In genomic region chr11:46217686-46218085, GRCm38 (mm10) we compare ENCODE assay signal across 25 mouse cellular contexts. TPM values are rescaled to one million over a fixed set of nuclear protein-coding genes. Genes with fewer than 3 reads are reported as not detected.
DNase-seq lines count a peak whose midpoint lies in the region; ATAC-seq and TF ChIP-seq lines count a peak whose summit lies in the region.
"Had no signal": no experiment of that assay in that cellular context is flagged by ENCODE, and none has a peak within 500 bp of the region (broad histone marks: within the 10 kb centered on the region; RNA-seq: fewer than 3 reads in every experiment).

No protein-coding gene starts in this region.

- no peak overlapping the region for H3K4me2 ChIP-seq in midbrain, embryonic 13.5 days (replicated peaks)
- H3K4me2 ChIP-seq in forebrain, postnatal 0 days (ENCODE audit: low read depth), result no peak overlapping the region
- H3K4me2 ChIP-seq in midbrain, embryonic 14.5 days (ENCODE audit: low read length), result no peak overlapping the region
- H3K4me2 ChIP-seq: heart, embryonic 15.5 days had no signal

- H3K27me3 ChIP-seq in midbrain, embryonic 13.5 days, result no peaks in the 10 kb centered on the region
- no peaks in the 10 kb centered on the region for H3K27me3 ChIP-seq in midbrain, embryonic 10.5 days (ENCODE audit: low read depth, poor library complexity, severe bottlenecking)
- H3K27me3 ChIP-seq in forebrain, postnatal 0 days (ENCODE audit: insufficient read depth, low read length), result no peaks in the 10 kb centered on the region
- H3K27me3 ChIP-seq in midbrain, embryonic 14.5 days (ENCODE audit: control insufficient read depth, insufficient read depth, low read length), result no peaks in the 10 kb centered on the region
- H3K27me3 ChIP-seq: heart, embryonic 15.5 days had no signal

- no peaks in the 10 kb centered on the region for H3K9me3 ChIP-seq in midbrain, embryonic 13.5 days
- no peaks in the 10 kb centered on the region for H3K9me3 ChIP-seq in midbrain, embryonic 10.5 days (replicated peaks)
- no peaks in the 10 kb centered on the region for H3K9me3 ChIP-seq in forebrain, postnatal 0 days (ENCODE audit: low read length)
- H3K9me3 ChIP-seq in midbrain, embryonic 14.5 days (ENCODE audit: control insufficient read depth, low read length), result no peaks in the 10 kb centered on the region
- H3K9me3 ChIP-seq: heart, embryonic 15.5 days had no signal

- ATAC-seq in midbrain, embryonic 13.5 days, result no peak
- ATAC-seq in forebrain, postnatal 0 days, result no peak
- no peak for ATAC-seq in midbrain, embryonic 14.5 days (ENCODE audit: low FRiP score, low TSS enrichment)

- H3K9ac ChIP-seq in midbrain, embryonic 13.5 days (replicated peaks), result no peak overlapping the region
- H3K9ac ChIP-seq in forebrain, postnatal 0 days, result no peak overlapping the region
- H3K9ac ChIP-seq in midbrain, embryonic 14.5 days (replicated peaks; ENCODE audit: low read length), result 0 out of 2 replicates have a peak overlapping the region, but pooled peaks have one; percentile 27
- H3K9ac ChIP-seq: heart, embryonic 15.5 days had no signal

- H3K27ac ChIP-seq in midbrain, embryonic 13.5 days, result peak overlapping the region; percentile 94
- no peak overlapping the region for H3K27ac ChIP-seq in midbrain, embryonic 10.5 days (replicated peaks)
- H3K27ac ChIP-seq in forebrain, postnatal 0 days (ENCODE audit: low read depth, low read length), result peak overlapping the region; percentile 30; the same call in 1 of the 2 replicates
- peak overlapping the region; percentile 92 for H3K27ac ChIP-seq in midbrain, embryonic 14.5 days (replicated peaks; ENCODE audit: low read depth, low read length)
- H3K27ac ChIP-seq: heart, embryonic 15.5 days had no signal

- no peak overlapping the region for H3K4me3 ChIP-seq in midbrain, embryonic 13.5 days (replicated peaks)
- H3K4me3 ChIP-seq in midbrain, embryonic 10.5 days, result no peak overlapping the region
- no peak overlapping the region for H3K4me3 ChIP-seq in forebrain, postnatal 0 days (ENCODE audit: low read depth, low read length)
- no peak overlapping the region for H3K4me3 ChIP-seq in midbrain, embryonic 14.5 days (replicated peaks; ENCODE audit: low read depth, low read length)
- H3K4me3 ChIP-seq: heart, embryonic 15.5 days; left cerebral cortex, adult 2 months had no signal

- H3K4me1 ChIP-seq in midbrain, embryonic 13.5 days (replicated peaks), result peaks cover 44% of the 10 kb centered on the region
- H3K4me1 ChIP-seq in midbrain, embryonic 10.5 days, result peaks cover 44% of the 10 kb centered on the region
- H3K4me1 ChIP-seq in forebrain, postnatal 0 days (ENCODE audit: insufficient read depth), result no peaks in the 10 kb centered on the region
- H3K4me1 ChIP-seq in midbrain, embryonic 14.5 days (ENCODE audit: control insufficient read depth, insufficient read depth, low read length), result peaks cover 30% of the 10 kb centered on the region

- peaks cover 37% of the 10 kb centered on the region for H3K36me3 ChIP-seq in midbrain, embryonic 13.5 days
- peaks cover 10% of the 10 kb centered on the region for H3K36me3 ChIP-seq in midbrain, embryonic 10.5 days
- H3K36me3 ChIP-seq in forebrain, postnatal 0 days (ENCODE audit: insufficient read depth), result peaks cover 42% of the 10 kb centered on the region
- peaks cover 39% of the 10 kb centered on the region for H3K36me3 ChIP-seq in midbrain, embryonic 14.5 days (ENCODE audit: control insufficient read depth, insufficient read depth, low read length)
- H3K36me3 ChIP-seq: heart, embryonic 15.5 days had no signal

- no peak for TF ChIP-seq CTCF in forebrain, postnatal 0 days (IDR thresholded peaks at IDR 0.05; ENCODE audit: low read depth)

- WGBS in midbrain, embryonic 13.5 days, result 81% methylated on average over 9 of the region's 9 CpGs
- WGBS in midbrain, embryonic 10.5 days, result 84% methylated on average over 9 of the region's 9 CpGs
- WGBS in forebrain, postnatal 0 days, result 86% methylated on average over 9 of the region's 9 CpGs
- WGBS in midbrain, embryonic 14.5 days, result 81% methylated on average over 9 of the region's 9 CpGs

- no peak for DNase-seq in midbrain, embryonic 10.5 days (ENCODE audit: low spot score)
- no peak for DNase-seq in forebrain, postnatal 0 days
- DNase-seq in midbrain, embryonic 14.5 days, result no peak
- DNase-seq in cerebellum, adult 9-10 months, result no peak
- DNase-seq in adrenal gland, adult 8-10 months, result no peak
- no peak for DNase-seq in layer of hippocampus, adult 8-10 months (ENCODE audit: low spot score in 2 of 2)
- DNase-seq: adrenal gland, postnatal 10 days; B cell, adult 2 months; cerebellum, postnatal 10 days; embryo, embryonic 11 days; gastrocnemius, postnatal 36 days; heart, postnatal 4 days; kidney, adult 18-20 months; kidney, postnatal 14 days; layer of hippocampus, adult 9-11 months; left cerebral cortex, postnatal 4 days; lung, adult 18-20 months; lung, postnatal 14 days; retina, postnatal 1 day had no signal

RNA-seq across cellular contexts. Expression of gene Fndc9, which starts 17.6 kb away (rescaled TPM):
- 4.6 and 5.9 TPM in 2 replicates for polyA plus RNA-seq in midbrain, embryonic 13.5 days (2015; fragmentation: Nextera tagmentation; extraction: Ambion mirVana)
- 0.51 and 0.75 TPM in 2 replicates for polyA plus RNA-seq in midbrain, embryonic 10.5 days (2016; fragmentation: Nextera tagmentation; extraction: Ambion mirVana)
- 11.1 and 12.2 TPM in 2 replicates for total RNA-seq in forebrain, postnatal 0 days (2014; rRNA removed)
- 9.9 and 15.9 TPM in 2 replicates for polyA plus RNA-seq in forebrain, postnatal 0 days (2015; fragmentation: Nextera tagmentation; extraction: Ambion mirVana)
- polyA plus RNA-seq in midbrain, embryonic 14.5 days (2014; fragmentation: Nextera tagmentation; extraction: Ambion mirVana), result 7.9 and 8.7 TPM in 2 replicates
- total RNA-seq in adrenal gland, adult 8-10 months (2022), result not detected
- total RNA-seq in layer of hippocampus, adult 8-10 months (2022), result 1 to 10 TPM in 3 of 4 experiments, under 1 TPM in 1; 0.73 to 1.3 (median 1.2) TPM
- total RNA-seq: adrenal gland, postnatal 10 days; gastrocnemius, postnatal 36 days; heart, adult 8-10 months; heart, postnatal 4 days; liver, adult 2 months; megakaryocyte, adult 5-6 weeks had no signal
- polyA plus RNA-seq: heart, embryonic 15.5 days; liver, adult 2 months had no signal

RNA-seq across cellular contexts. Expression of gene Nipal4, which starts 51.4 kb away (rescaled TPM):
- 0.63 and 1.1 TPM in 2 replicates for polyA plus RNA-seq in midbrain, embryonic 13.5 days (2015; fragmentation: Nextera tagmentation; extraction: Ambion mirVana)
- polyA plus RNA-seq in midbrain, embryonic 10.5 days (2016; fragmentation: Nextera tagmentation; extraction: Ambion mirVana), result 1.00 and 1.3 TPM in 2 replicates
- total RNA-seq in forebrain, postnatal 0 days (2014; rRNA removed), result 0.14 and 0.38 TPM in 2 replicates
- 0.06 and 0.07 TPM in 2 replicates for polyA plus RNA-seq in forebrain, postnatal 0 days (2015; fragmentation: Nextera tagmentation; extraction: Ambion mirVana)
- 0.72 TPM in 1 of 2 replicates, not detected in the other for polyA plus RNA-seq in midbrain, embryonic 14.5 days (2014; fragmentation: Nextera tagmentation; extraction: Ambion mirVana)
- total RNA-seq in adrenal gland, adult 8-10 months (2022), result under 1 TPM in 1 of 4 experiments, not detected in 3; 0.08 TPM
- total RNA-seq in layer of hippocampus, adult 8-10 months (2022), result 1 to 10 TPM; 2.1 to 2.6 (median 2.2) TPM
- total RNA-seq: liver, adult 2 months; megakaryocyte, adult 5-6 weeks had no signal
- polyA plus RNA-seq: liver, adult 2 months had no signal
